Mouse (Mus musculus) adrenal gland, postnatal 36 days (tissue): ENCODE data around the gene Efcab11. TPM values are rescaled to one million over a fixed set of nuclear protein-coding genes. Genes with fewer than 3 reads are reported as not detected.
A peak's percentile ranks its signal among the peaks of the same experiment; 100 is the strongest.

Source experiments
- DNase-seq, 2 experiments: peaks; one replicate each; pipeline ENCODE4 v3.0.0; 2021; ENCODE audit warnings: mixed read lengths in 1 of 2
- total RNA-seq, 2 experiments: library from RNA; stranded (reverse); gene quantifications; 2 replicates each; pipeline ENCODE4 v1.2.3; 2021

Efcab11 gene
- total RNA-seq, 2 experiments from 2014 or later = 0.36 to 0.56 TPM

DNA sequence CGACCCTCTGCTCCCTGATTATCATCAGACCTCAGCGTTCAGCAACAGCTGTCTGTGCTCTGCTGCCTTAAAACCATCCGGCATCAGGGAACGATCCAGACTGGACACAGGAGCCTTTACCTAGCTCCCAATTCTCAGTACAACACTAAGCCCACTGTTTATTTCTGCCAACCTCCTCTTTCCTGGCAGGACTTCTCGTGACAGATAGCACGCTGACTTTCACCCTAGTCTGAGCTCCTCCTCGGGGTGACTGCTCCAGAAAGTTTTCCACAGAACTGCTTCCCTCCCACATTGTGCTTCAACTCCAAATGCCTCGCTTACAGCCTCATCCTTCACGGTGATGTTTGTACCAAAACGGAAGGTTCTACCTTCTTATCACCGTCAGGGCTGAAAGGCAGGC, 131.3 kb downstream of the Efcab11 start:
- DNase-seq = no peak

DNA sequence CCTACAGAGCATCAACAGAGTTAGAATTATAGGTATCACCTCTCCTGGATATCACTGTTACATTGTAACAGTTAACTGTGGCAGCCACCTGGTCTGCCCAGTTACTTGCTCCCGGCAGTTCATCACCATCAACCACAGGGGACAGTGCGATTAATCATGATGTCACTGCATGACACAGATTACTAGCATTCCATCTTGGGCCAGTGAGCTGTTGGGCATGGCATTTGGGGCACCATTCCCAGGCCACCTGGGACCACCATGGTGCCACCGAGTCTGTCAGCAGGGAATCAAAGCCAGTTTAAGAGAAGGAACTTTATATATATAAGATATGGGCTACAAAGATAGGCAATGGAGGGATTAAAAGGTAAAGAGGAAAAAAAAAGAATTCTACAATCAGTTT, 134.8 kb downstream of the Efcab11 start:
- no peak for DNase-seq

GRCm38 (mm10) chr12:99741631-99742030, 142.6 kb downstream of the Efcab11 start:
- no peak for DNase-seq

DNA sequence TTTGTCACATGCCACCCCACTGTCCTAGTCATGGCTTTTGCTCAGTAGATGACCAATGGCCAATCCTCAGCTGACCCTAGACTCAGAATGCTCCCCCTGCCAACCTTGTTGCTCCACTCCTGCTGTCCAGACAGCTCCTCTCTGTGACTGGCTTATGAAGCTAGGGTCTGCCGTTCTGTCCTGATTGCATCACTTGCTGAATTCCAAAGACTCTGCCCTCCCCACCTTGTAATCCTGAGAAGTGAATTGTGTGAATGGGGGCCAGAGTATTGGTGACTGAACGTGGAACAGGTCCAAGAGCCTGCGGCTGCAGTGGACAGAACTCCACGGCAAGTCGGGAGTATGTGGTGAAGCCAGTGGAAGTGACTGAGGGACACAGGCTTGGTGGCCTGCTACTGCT, 145.0 kb downstream of the Efcab11 start:
- no peak for DNase-seq

DNA sequence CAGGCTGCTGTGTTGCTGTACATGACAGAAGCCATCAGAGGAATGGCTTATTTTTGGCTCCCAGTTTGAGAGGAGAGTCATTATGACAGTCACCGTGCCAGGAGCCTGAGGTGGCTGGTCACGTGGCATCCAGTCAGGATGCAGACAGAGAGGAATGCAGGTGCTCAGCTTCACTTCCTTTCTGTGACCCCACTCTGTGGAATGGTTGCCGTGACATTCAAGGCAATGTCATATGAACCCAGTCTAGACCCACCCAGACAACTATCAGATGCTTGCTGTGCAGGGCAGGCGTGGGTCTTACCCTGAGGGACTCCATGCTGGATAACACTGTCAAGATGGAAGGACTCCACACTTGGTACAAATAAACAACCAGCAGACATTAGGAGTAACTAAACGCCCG, 146.0 kb downstream of the Efcab11 start:
- no peak for DNase-seq

DNA sequence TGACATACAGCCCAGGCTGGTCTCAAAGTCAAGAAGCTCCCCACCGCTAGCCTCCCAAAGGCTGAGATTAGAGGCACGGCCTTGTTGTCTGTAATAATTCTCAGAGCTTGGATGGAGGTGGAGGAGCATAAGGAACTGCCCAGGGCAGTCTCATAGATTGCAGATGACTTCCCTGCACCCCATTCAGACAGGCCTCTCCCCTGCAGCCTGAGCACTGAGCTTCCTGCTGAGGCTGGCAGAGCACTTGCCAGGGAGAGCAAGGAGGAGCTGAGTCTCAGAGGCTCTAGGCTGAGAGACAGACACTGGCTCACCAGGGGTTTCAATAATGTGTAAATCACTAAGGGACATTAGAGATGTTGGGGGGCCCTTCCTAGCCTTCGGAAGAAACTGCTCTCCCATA, 147.3 kb downstream of the Efcab11 start:
- DNase-seq = no peak

GRCm38 (mm10) chr12:99735172-99735571, 149.1 kb downstream of the Efcab11 start:
- DNase-seq = no peak

- DNase-seq = no peak
These were observed 160.0 kb downstream of the Efcab11 start for GRCm38 (mm10) chr12:99724206-99724605.

- DNase-seq = no peak
These were observed 160.4 kb downstream of the Efcab11 start for GRCm38 (mm10) chr12:99723791-99724190.

GRCm38 (mm10) chr12:99721318-99721717, 162.9 kb downstream of the Efcab11 start:
- DNase-seq = no peak

DNA sequence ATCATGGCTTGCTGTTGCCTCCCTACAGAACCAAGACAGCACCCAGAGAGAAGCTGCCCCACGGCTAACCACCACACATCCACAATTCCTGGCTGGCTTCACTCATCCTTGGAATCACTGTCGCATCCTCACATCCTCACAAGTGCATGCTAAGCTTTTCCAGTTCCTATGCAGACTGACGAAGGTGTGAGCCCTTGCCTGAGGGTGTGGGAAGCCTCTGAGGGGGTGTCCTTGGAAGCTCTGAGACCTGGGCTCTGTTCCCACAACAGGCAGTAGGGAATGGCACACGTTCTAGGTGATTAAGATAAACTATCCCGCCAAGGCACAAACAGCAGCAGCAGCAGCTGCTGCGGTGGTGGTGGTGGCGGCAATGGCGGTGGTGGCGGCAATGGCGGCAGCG, 164.5 kb downstream of the Efcab11 start:
- no peak for DNase-seq

- DNase-seq = no peak
These were observed 166.1 kb downstream of the Efcab11 start for GRCm38 (mm10) chr12:99718161-99718560.

DNA sequence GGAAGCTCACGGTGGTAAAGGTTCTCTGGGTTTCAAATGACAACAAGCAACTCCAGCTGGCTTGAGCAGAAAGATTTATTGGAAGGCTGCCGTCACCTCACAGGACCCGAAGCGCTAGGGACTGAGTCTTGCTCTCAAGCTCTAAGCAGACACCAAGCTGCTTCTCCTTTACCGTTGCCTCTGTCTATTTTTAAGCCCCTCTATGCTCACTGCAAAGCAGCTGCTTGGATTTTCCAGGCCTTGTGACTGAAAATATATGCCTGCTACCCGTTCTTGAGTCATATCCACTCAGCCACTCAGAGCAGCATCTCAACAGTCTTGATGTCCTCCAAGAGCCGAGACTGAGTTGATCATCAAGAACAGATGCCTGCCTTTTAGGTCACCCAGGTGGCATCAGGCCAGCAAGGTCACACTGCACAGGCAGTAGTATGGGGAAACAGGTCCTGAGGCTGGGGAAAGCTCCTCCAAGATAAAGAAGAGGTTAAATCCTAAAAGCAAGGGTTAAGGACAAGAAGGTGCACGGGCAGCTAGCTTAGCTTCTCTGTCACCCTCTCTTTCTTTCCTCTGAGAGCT, 168.1 kb downstream of the Efcab11 start:
- peak; percentile 46 to 67 for DNase-seq

- DNase-seq = no peak
These were observed 168.9 kb downstream of the Efcab11 start for GRCm38 (mm10) chr12:99715129-99716037.

GRCm38 (mm10) chr12:99712214-99712613, 172.0 kb downstream of the Efcab11 start:
- no peak for DNase-seq

DNA sequence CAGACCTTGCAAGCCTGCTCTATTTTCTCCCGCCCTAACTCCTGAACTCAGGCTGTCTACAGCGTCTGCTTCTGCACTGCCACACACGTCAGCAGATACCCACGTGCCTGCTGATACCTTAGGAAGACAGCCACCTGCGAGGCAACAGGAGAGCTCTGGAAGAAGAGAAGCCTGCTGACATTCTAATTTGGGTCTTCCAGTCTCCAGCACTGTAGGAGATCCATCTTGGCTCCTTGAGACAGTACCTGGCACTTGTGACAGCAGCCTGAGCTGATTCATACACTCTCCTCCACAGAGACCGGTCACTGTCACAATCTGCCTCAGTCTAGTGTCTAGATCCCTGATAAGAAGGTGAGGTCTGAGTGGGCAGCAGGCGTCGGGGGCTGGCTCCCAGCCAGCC, 182.0 kb downstream of the Efcab11 start:
- DNase-seq = no peak

DNA sequence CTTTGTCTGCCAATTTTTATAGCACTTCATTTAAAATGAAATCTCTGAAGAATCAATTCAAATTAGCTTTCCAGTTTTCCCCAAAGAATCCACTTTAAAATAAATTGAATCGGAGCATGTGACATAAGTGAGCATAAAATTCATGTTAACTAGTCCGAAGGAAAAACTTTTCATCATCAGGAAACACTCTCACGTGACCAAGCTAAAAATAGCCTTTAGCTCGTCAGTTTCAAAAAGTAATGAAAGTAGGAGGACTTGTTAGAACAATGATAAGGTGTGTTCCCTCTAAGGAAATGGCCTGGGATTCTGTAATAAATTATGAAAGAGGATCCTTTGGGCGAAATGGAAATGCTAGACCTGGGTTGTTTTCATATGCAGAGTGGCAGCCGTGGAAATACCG, 183.9 kb downstream of the Efcab11 start:
- no peak for DNase-seq

DNA sequence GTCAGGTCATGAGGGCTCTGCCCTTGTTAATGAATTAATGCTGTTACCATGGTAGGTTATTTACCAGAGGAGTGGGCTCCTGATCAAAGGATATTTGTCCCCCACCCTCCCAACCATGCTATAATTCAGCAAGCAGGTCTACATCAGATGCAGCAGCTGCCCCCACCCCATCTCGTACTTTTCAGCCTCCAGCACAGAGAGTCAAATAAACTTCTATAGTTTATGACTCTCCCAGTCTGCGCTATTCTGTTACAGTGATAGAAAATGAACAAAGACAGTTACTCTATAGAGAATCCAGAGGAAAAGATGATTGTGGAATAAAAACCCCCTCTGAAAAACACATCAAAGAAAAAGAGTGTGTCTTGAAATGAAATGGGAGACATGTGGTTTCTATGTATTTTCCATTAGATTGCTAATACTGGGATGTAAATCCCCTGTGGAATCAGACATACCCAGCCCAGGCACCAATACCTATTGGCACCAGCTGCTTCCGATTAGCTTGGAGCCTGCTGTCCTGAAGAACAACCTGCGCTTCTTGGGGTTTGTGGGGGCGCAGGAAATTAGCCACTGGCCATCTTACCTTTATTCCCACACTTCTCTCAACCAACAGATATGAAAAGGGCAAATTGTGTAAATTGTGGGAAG, 184.7 kb downstream of the Efcab11 start:
- DNase-seq = no peak

- DNase-seq = no peak
These were observed 190.2 kb downstream of the Efcab11 start for GRCm38 (mm10) chr12:99694066-99694465.

GRCm38 (mm10) chr12:99686418-99686992, 197.7 kb downstream of the Efcab11 start:
- DNase-seq = peak in 1 of 2 experiments; percentile 10

DNA sequence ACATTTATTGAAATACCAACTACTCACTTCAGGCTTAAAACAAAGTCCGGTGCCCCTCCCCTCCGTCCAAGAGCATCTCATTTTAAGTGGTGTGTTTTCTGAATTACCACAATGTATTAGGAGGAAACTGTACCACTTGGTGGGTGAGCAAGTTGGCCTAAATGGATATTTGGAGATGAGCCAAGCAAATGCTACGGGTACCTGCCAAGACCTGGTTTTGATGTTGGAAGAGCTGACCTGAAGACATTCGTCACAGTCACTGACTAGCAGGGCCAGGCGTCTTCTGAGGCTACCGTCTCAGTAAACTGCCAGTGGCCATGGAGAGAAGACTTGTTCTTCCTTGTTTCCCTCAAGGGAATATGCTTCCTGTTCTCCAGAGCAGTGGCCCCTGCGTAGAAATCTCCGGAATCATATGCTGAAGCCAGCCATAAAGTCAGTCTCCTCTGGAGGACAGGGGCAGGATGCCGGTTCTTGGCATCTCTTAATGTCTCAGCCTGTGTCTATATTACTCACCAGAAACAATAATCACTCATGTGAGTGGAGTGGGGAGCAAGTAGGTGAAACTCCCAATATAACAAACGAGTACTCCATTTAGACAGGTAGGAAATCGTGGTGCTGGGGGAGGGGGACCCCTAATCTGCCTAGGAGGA, 198.7 kb downstream of the Efcab11 start:
- DNase-seq = no peak

GRCm38 (mm10) chr12:99681681-99682080, 202.6 kb downstream of the Efcab11 start:
- no peak for DNase-seq
